8 mouse cellular contexts compared by ENCODE assay signal in genomic region chr7:115366910-115367309, GRCm38 (mm10).
DNase-seq lines count a peak whose midpoint lies in the region; ATAC-seq lines count a peak whose summit lies in the region.

No protein-coding gene starts in this region.

- peaks cover 4% of the 10 kb centered on the region for H3K27me3 ChIP-seq in forebrain, embryonic 10.5 days (ENCODE audit: poor library complexity, severe bottlenecking)
- no peaks in the 10 kb centered on the region; the same call in 1 of the 2 replicates for H3K27me3 ChIP-seq in forebrain, embryonic 15.5 days

- no peaks in the 10 kb centered on the region for H3K36me3 ChIP-seq in forebrain, embryonic 10.5 days (replicated peaks)
- H3K36me3 ChIP-seq in forebrain, embryonic 15.5 days, result no peaks in the 10 kb centered on the region

- DNase-seq in forebrain, embryonic 10.5 days (ENCODE audit: extremely low spot score, low spot score), result peak; percentile 77
- DNase-seq in adrenal gland, adult 18-20 months (ENCODE audit: low spot score in 2 of 2), result peak; percentile 47 to 67
- peak; percentile 40 for DNase-seq in embryo, embryonic 11.5 days (ENCODE audit: low read depth, low spot score)
- peak; percentile 68 to 83 for DNase-seq in heart, postnatal 10 days
- DNase-seq in left cerebral cortex, postnatal 25 days (ENCODE audit: low spot score in 2 of 2), result peak; percentile 25 to 43
- DNase-seq in naive thymus-derived CD4-positive, alpha-beta T cell, adult 2 months (ENCODE audit: low read depth), result peak; percentile 9
- DNase-seq in thymus, postnatal 36 days, result peak; percentile 67 to 74

- H3K9me3 ChIP-seq in forebrain, embryonic 10.5 days, result no peaks in the 10 kb centered on the region
- H3K9me3 ChIP-seq in forebrain, embryonic 15.5 days, result no peaks in the 10 kb centered on the region

- H3K27ac ChIP-seq in forebrain, embryonic 10.5 days, result peak overlapping the region; percentile 56; the same call in 1 of the 2 replicates
- no peak overlapping the region for H3K27ac ChIP-seq in forebrain, embryonic 15.5 days (replicated peaks)

- no peak overlapping the region for H3K4me2 ChIP-seq in forebrain, embryonic 15.5 days (replicated peaks)

- H3K9ac ChIP-seq in forebrain, embryonic 15.5 days (replicated peaks), result no peak overlapping the region

- ATAC-seq in forebrain, embryonic 15.5 days (replicated peaks), result no peak; the same call in 1 of the 2 replicates

- no peak overlapping the region for H3K4me3 ChIP-seq in forebrain, embryonic 10.5 days
- no peak overlapping the region for H3K4me3 ChIP-seq in forebrain, embryonic 15.5 days

- WGBS in forebrain, embryonic 10.5 days, result 33% methylated on average over 5 of the region's 5 CpGs
- WGBS in forebrain, embryonic 15.5 days, result 34% methylated on average over 5 of the region's 5 CpGs

- peaks cover 47% of the 10 kb centered on the region for H3K4me1 ChIP-seq in forebrain, embryonic 10.5 days
- H3K4me1 ChIP-seq in forebrain, embryonic 15.5 days, result peaks cover 13% of the 10 kb centered on the region

- intact Hi-C loops in heart, postnatal 10 days (cut with DNase I), result loop anchor here (2.0 to 5.0 kb wide), 2 partner anchors 150 to 674 kb away; no protein-coding TSS in a partner anchor
- intact Hi-C loops in left cerebral cortex, postnatal 25 days (cut with DNase I), result loop anchor here (2.0 to 5.0 kb wide), 2 partner anchors 150 to 665 kb away; no protein-coding TSS in a partner anchor

Comparison
In these comparisons a context has a peak if more than half of its experiments do, and no peak if none do; other contexts are left out.
1. DNase-seq: peak in every context shown above with its lines; median percentile 77 in forebrain, embryonic 10.5 days; 76 in heart, postnatal 10 days; 70 in thymus, postnatal 36 days; 57 in adrenal gland, adult 18-20 months; 40 in embryo, embryonic 11.5 days; 34 in left cerebral cortex, postnatal 25 days; 9 in naive thymus-derived CD4-positive, alpha-beta T cell, adult 2 months.